Mouse (Mus musculus): ENCODE data around the gene Igf2bp2. TPM values are rescaled to one million over a fixed set of nuclear protein-coding genes. Genes with fewer than 3 reads are reported as not detected.

Gene Igf2bp2
- total and polyA plus RNA-seq, 2 experiments from 2014 or later: 5.6 to 12.2 TPM

- peak overlapping the region; percentile 81 for H3K4me3 ChIP-seq (ENCODE audit: low read depth, low read length)
- H3K9me3 ChIP-seq (ENCODE audit: low read length): no peaks in the 10 kb centered on the region
- ATAC-seq (peak; percentile 5), DNase-seq (peak; percentile 51)
- no peaks in the 10 kb centered on the region; the same call in 1 of the 2 replicates for H3K4me1 ChIP-seq (ENCODE audit: insufficient read depth)
- under 1% methylated on average over 19 of the region's 19 CpGs for WGBS
- H3K27me3 ChIP-seq (ENCODE audit: insufficient read depth, low read length): no peaks in the 10 kb centered on the region
- H3K9ac ChIP-seq: peak overlapping the region; percentile 68
- 0 out of 2 replicates have a peak overlapping the region, but pooled peaks have one; percentile 45 for H3K27ac ChIP-seq (ENCODE audit: low read depth, low read length)
- no peak for TF ChIP-seq CTCF (IDR thresholded peaks at IDR 0.05; ENCODE audit: low read depth)
- no peaks in the 10 kb centered on the region for H3K36me3 ChIP-seq (ENCODE audit: insufficient read depth)
- peak overlapping the region; percentile 98 for H3K4me2 ChIP-seq (ENCODE audit: low read depth)
Measured at GRCm38 (mm10) chr16:22162066-22162511, 1.0 kb downstream of the Igf2bp2 start.

- DNase-seq: peak; percentile 49
- H3K36me3 ChIP-seq (ENCODE audit: insufficient read depth): no peaks in the 10 kb centered on the region
- H3K27me3 ChIP-seq (ENCODE audit: insufficient read depth, low read length): no peaks in the 10 kb centered on the region
- peak overlapping the region; percentile 98 for H3K4me2 ChIP-seq (ENCODE audit: low read depth)
- 1% methylated on average over 71 of the region's 71 CpGs for WGBS
- H3K27ac ChIP-seq (ENCODE audit: low read depth, low read length): no peak overlapping the region
- no peaks in the 10 kb centered on the region for H3K9me3 ChIP-seq (ENCODE audit: low read length)
- H3K4me3 ChIP-seq (ENCODE audit: low read depth, low read length): peak overlapping the region; percentile 81
- TF ChIP-seq CTCF (IDR thresholded peaks at IDR 0.05; ENCODE audit: low read depth): no peak
- H3K9ac ChIP-seq: peak overlapping the region; percentile 68
- H3K4me1 ChIP-seq (ENCODE audit: insufficient read depth): no peaks in the 10 kb centered on the region; the same call in 1 of the 2 replicates
- ATAC-seq: 0 out of 2 replicates have a peak, but pooled peaks have one; percentile 21
Measured at GRCm38 (mm10) chr16:22161351-22162065, 1.6 kb downstream of the Igf2bp2 start.

GRCm38 (mm10) chr16:22160386-22161145 lies 2.5 kb downstream of the Igf2bp2 start:
- Histone ChIP-seq H3K4me2 (ENCODE audit: low read depth) (peak overlapping the region; percentile 98), H3K4me3 (ENCODE audit: low read depth, low read length) (peak overlapping the region; percentile 81), H3K27ac (ENCODE audit: low read depth, low read length) (no peak overlapping the region), H3K36me3 (ENCODE audit: insufficient read depth) (no peaks in the 10 kb centered on the region), H3K9ac (no peak overlapping the region), H3K27me3 (ENCODE audit: insufficient read depth, low read length) (no peaks in the 10 kb centered on the region), H3K9me3 (ENCODE audit: low read length) (no peaks in the 10 kb centered on the region), H3K4me1 (ENCODE audit: insufficient read depth) (no peaks in the 10 kb centered on the region; the same call in 1 of the 2 replicates)
- no peak for ATAC-seq
- 2% methylated on average over 16 of the region's 16 CpGs for WGBS
- TF ChIP-seq CTCF (IDR thresholded peaks at IDR 0.05; ENCODE audit: low read depth): no peak
- no peak for DNase-seq

GRCm38 (mm10) chr16:22152941-22153444 lies 10.1 kb downstream of the Igf2bp2 start:
- no peaks in the 10 kb centered on the region for H3K9me3 ChIP-seq (ENCODE audit: low read length)
- TF ChIP-seq CTCF (IDR thresholded peaks at IDR 0.05; ENCODE audit: low read depth): no peak
- no peak overlapping the region for H3K27ac ChIP-seq (ENCODE audit: low read depth, low read length)
- 96% methylated on average over 11 of the region's 11 CpGs for WGBS
- H3K9ac ChIP-seq: no peak overlapping the region
- H3K36me3 ChIP-seq (ENCODE audit: insufficient read depth): no peaks in the 10 kb centered on the region
- DNase-seq (no peak), ATAC-seq (no peak)
- H3K4me2 ChIP-seq (ENCODE audit: low read depth): no peak overlapping the region
- no peak overlapping the region for H3K4me3 ChIP-seq (ENCODE audit: low read depth, low read length)
- no peaks in the 10 kb centered on the region for H3K27me3 ChIP-seq (ENCODE audit: insufficient read depth, low read length)
- no peaks in the 10 kb centered on the region for H3K4me1 ChIP-seq (ENCODE audit: insufficient read depth)

- Histone ChIP-seq H3K9ac (no peak overlapping the region), H3K4me1 (ENCODE audit: insufficient read depth) (no peaks in the 10 kb centered on the region), H3K4me2 (ENCODE audit: low read depth) (no peak overlapping the region), H3K4me3 (ENCODE audit: low read depth, low read length) (no peak overlapping the region), H3K27ac (ENCODE audit: low read depth, low read length) (no peak overlapping the region), H3K36me3 (ENCODE audit: insufficient read depth) (no peaks in the 10 kb centered on the region), H3K9me3 (ENCODE audit: low read length) (no peaks in the 10 kb centered on the region), H3K27me3 (ENCODE audit: insufficient read depth, low read length) (no peaks in the 10 kb centered on the region)
- WGBS: 18% methylated on average over 8 of the region's 11 CpGs
- TF ChIP-seq CTCF (IDR thresholded peaks at IDR 0.05; ENCODE audit: low read depth): no peak
- no peak for DNase-seq
- ATAC-seq: no peak
Measured at GRCm38 (mm10) chr16:22151706-22152315, 11.3 kb downstream of the Igf2bp2 start.

GRCm38 (mm10) chr16:22150421-22150820 lies 12.7 kb downstream of the Igf2bp2 start:
- Histone ChIP-seq H3K9me3 (ENCODE audit: low read length) (no peaks in the 10 kb centered on the region), H3K27ac (ENCODE audit: low read depth, low read length) (no peak overlapping the region), H3K4me3 (ENCODE audit: low read depth, low read length) (no peak overlapping the region), H3K4me1 (ENCODE audit: insufficient read depth) (no peaks in the 10 kb centered on the region), H3K36me3 (ENCODE audit: insufficient read depth) (no peaks in the 10 kb centered on the region), H3K9ac (no peak overlapping the region), H3K27me3 (ENCODE audit: insufficient read depth, low read length) (no peaks in the 10 kb centered on the region), H3K4me2 (ENCODE audit: low read depth) (no peak overlapping the region)
- DNase-seq (no peak), ATAC-seq (no peak)
- TF ChIP-seq CTCF (IDR thresholded peaks at IDR 0.05; ENCODE audit: low read depth): no peak
- WGBS: 26% methylated on average over 2 of the region's 2 CpGs

All from forebrain, postnatal 0 days (tissue).